Mouse (Mus musculus): ENCODE results near the gene Dnajc13. TPM values are rescaled to one million over a fixed set of nuclear protein-coding genes. Genes with fewer than 3 reads are reported as not detected.

The Dnajc13 gene
- polyA plus RNA-seq, 1 experiment from 2014 or later, result 22.7 TPM

Other genes with a start within 250 kb of the Dnajc13 start
- gene Gm28305, start 222.3 kb downstream of the Dnajc13 start, polyA plus RNA-seq (2015; fragmentation: Nextera tagmentation; extraction: Ambion mirVana), result not detected in 2 replicates
- gene Uba5, start 199.8 kb downstream of the Dnajc13 start, polyA plus RNA-seq (2015; fragmentation: Nextera tagmentation; extraction: Ambion mirVana), result 64.5 and 68.8 TPM in 2 replicates
- gene Acad11, start 199.6 kb downstream of the Dnajc13 start, polyA plus RNA-seq (2015; fragmentation: Nextera tagmentation; extraction: Ambion mirVana), result 5.4 and 6.2 TPM in 2 replicates
- 0.50 and 0.70 TPM in 2 replicates for gene Ackr4, start 136.0 kb downstream of the Dnajc13 start, polyA plus RNA-seq (2015; fragmentation: Nextera tagmentation; extraction: Ambion mirVana)
- 0.06 and 0.14 TPM in 2 replicates for gene Acpp, start 74.8 kb upstream of the Dnajc13 start, polyA plus RNA-seq (2015; fragmentation: Nextera tagmentation; extraction: Ambion mirVana)

Data from forebrain, embryonic 15.5 days (tissue).